In the genomic region with DNA sequence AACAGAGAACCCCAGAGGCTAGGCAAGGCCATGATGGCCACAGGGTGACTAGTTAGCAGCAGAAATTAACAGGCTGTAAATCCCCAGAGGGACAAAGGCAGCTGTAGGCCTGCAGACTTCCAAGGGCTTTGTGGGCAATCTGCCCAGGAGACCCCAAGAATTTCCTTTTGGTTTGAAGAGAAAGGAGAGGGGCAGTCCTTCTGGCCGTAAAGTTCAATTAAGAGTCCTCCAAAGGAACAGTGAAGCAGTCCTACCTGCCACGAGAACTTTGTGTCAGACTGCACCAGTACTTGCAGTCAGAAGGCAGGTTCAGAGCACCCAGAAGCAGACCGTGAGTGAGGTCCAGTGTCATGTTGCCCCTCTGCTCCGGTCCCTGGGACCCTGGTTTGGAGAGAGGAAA, we compare ENCODE assay signal across 8 mouse cellular contexts. TPM values are rescaled to one million over a fixed set of nuclear protein-coding genes. Genes with fewer than 3 reads are reported as not detected.
A peak's percentile ranks its signal among the peaks of the same experiment; 100 is the strongest.
DNase-seq lines count a peak whose midpoint lies in the region; TF ChIP-seq lines count a peak whose summit lies in the region.

No protein-coding gene starts in this region.

- DNase-seq in cerebellum, adult 11-12 months, result peak; percentile 59
- no peak for DNase-seq in cerebellum, adult 2 months
- peak; percentile 46 for DNase-seq in left cerebral cortex, postnatal 4 days
- no peak for DNase-seq in left cerebral cortex, adult 9 months (ENCODE audit: low spot score in 2 of 2)
- peak; percentile 44 for DNase-seq in limb, embryonic 10.5 days (ENCODE audit: low spot score)
- DNase-seq in retina, postnatal 1 day, result peak; percentile 71
- DNase-seq in urinary bladder, adult 2 months (ENCODE audit: low spot score), result no peak
- DNase-seq in gastrocnemius, postnatal 36 days, result no peak

- WGBS in cerebellum, adult 2 months, result 75% methylated on average over 4 of the region's 4 CpGs
- WGBS in limb, embryonic 10.5 days, result 45% methylated on average over 4 of the region's 4 CpGs

- TF ChIP-seq CTCF in cerebellum, adult 2 months (IDR thresholded peaks at IDR 0.05; ENCODE audit: borderline replicate concordance, insufficient read depth, low read depth, low read length), result no peak

- no peaks in the 10 kb centered on the region for H3K27me3 ChIP-seq in cerebellum, adult 2 months (ENCODE audit: control insufficient read depth, insufficient read depth, low read length)
- H3K27me3 ChIP-seq in limb, embryonic 10.5 days (ENCODE audit: low read depth, poor library complexity, severe bottlenecking), result peaks cover 10% of the 10 kb centered on the region; the same call in 1 of the 2 replicates

- H3K9me3 ChIP-seq in limb, embryonic 10.5 days (replicated peaks), result no peaks in the 10 kb centered on the region

- intact Hi-C loops in left cerebral cortex, postnatal 4 days (cut with DNase I), result no loop called here
- intact Hi-C loops in gastrocnemius, postnatal 36 days (cut with DNase I), result loop anchor here (5.0 kb wide), 1 partner anchor 332 kb away; no protein-coding TSS in a partner anchor

- peaks cover 10% of the 10 kb centered on the region for H3K36me3 ChIP-seq in limb, embryonic 10.5 days

- H3K4me3 ChIP-seq in cerebellum, adult 2 months (replicated peaks; ENCODE audit: insufficient read depth, low read depth, low read length), result no peak overlapping the region
- 0 out of 2 replicates have a peak overlapping the region, but pooled peaks have one; percentile 6 for H3K4me3 ChIP-seq in limb, embryonic 10.5 days

- no peak overlapping the region for H3K27ac ChIP-seq in cerebellum, adult 2 months (ENCODE audit: insufficient read depth, low read length)
- H3K27ac ChIP-seq in limb, embryonic 10.5 days, result peak overlapping the region; percentile 95

- no peak for TF ChIP-seq POLR2A in cerebellum, adult 2 months (IDR thresholded peaks at IDR 0.05; ENCODE audit: borderline replicate concordance, insufficient read depth, low read length)

- H3K4me1 ChIP-seq in cerebellum, adult 2 months (ENCODE audit: control insufficient read depth, insufficient read depth, low read length), result peaks cover 13% of the 10 kb centered on the region; the same call in 1 of the 2 replicates
- H3K4me1 ChIP-seq in limb, embryonic 10.5 days, result peaks cover 53% of the 10 kb centered on the region

RNA-seq across cellular contexts. Expression of a gene that starts 1.1 kb away (rescaled TPM):
- 28.2 and 31.4 TPM in 2 replicates for polyA plus RNA-seq in cerebellum, adult 2 months (2012; rRNA removed)
- 10 to 100 TPM; 61.6 to 65.6 TPM for total RNA-seq in left cerebral cortex, postnatal 4 days (2021)
- polyA plus RNA-seq in limb, embryonic 10.5 days (2016; fragmentation: Nextera tagmentation; extraction: Ambion mirVana), result 86.2 and 111 TPM in 2 replicates
- 24.5 and 29.0 TPM in 2 replicates for polyA plus RNA-seq in urinary bladder, adult 2 months (2012; rRNA removed)
- total RNA-seq in gastrocnemius, postnatal 36 days (2021), result 1 to 10 TPM; 7.5 to 7.9 TPM

RNA-seq across cellular contexts. Expression of a gene that starts 16.3 kb away (rescaled TPM):
- polyA plus RNA-seq in cerebellum, adult 2 months (2012; rRNA removed), result 101 and 103 TPM in 2 replicates
- 10 to 100 TPM; 84.7 to 89.3 TPM for total RNA-seq in left cerebral cortex, postnatal 4 days (2021)
- 185 and 190 TPM in 2 replicates for polyA plus RNA-seq in limb, embryonic 10.5 days (2016; fragmentation: Nextera tagmentation; extraction: Ambion mirVana)
- polyA plus RNA-seq in urinary bladder, adult 2 months (2012; rRNA removed), result 80.1 and 82.9 TPM in 2 replicates
- total RNA-seq in gastrocnemius, postnatal 36 days (2021), result 10 to 100 TPM; 33.2 TPM

RNA-seq across cellular contexts. Expression of a gene that starts 44.2 kb away (rescaled TPM):
- 15.4 and 18.1 TPM in 2 replicates for polyA plus RNA-seq in cerebellum, adult 2 months (2012; rRNA removed)
- total RNA-seq in left cerebral cortex, postnatal 4 days (2021), result 10 to 100 TPM in 1 of 2 experiments, 1 to 10 TPM in 1; 8.4 to 10.7 TPM
- polyA plus RNA-seq in limb, embryonic 10.5 days (2016; fragmentation: Nextera tagmentation; extraction: Ambion mirVana), result 1.8 and 2.4 TPM in 2 replicates
- polyA plus RNA-seq in urinary bladder, adult 2 months (2012; rRNA removed), result 32.2 and 32.9 TPM in 2 replicates
- 1 to 10 TPM; 6.7 to 9.9 TPM for total RNA-seq in gastrocnemius, postnatal 36 days (2021)

RNA-seq across cellular contexts. Expression of a gene that starts 48.7 kb away (rescaled TPM):
- 0.11 TPM in 1 of 2 replicates, not detected in the other for polyA plus RNA-seq in cerebellum, adult 2 months (2012; rRNA removed)
- total RNA-seq in left cerebral cortex, postnatal 4 days (2021), result under 1 TPM; 0.22 to 0.32 TPM
- 1.4 and 1.8 TPM in 2 replicates for polyA plus RNA-seq in limb, embryonic 10.5 days (2016; fragmentation: Nextera tagmentation; extraction: Ambion mirVana)
- 0.08 and 0.18 TPM in 2 replicates for polyA plus RNA-seq in urinary bladder, adult 2 months (2012; rRNA removed)
- 1 to 10 TPM; 1.8 to 2.1 TPM for total RNA-seq in gastrocnemius, postnatal 36 days (2021)

Comparison
In these comparisons a context has a peak if more than half of its experiments do, and no peak if none do; other contexts are left out.
1. DNase-seq: peak in cerebellum, adult 11-12 months (single experiment), left cerebral cortex, postnatal 4 days (single experiment), limb, embryonic 10.5 days (single experiment) and retina, postnatal 1 day (single experiment); none in cerebellum, adult 2 months (0 of 2), left cerebral cortex, adult 9 months (0 of 2), urinary bladder, adult 2 months (single experiment) and gastrocnemius, postnatal 36 days (0 of 2).